Mouse (Mus musculus) kidney, postnatal 4 days (tissue): ENCODE data around the gene Dnaaf2.
"Not testable (repeated sequence)": the region's sequence is repeated elsewhere in the genome, so short reads cannot be mapped to it uniquely, and the experiment has no call there.

Source experiments
- DNase-seq, 2 experiments: peaks; one replicate each; pipeline ENCODE4 v3.0.0; 2021; ENCODE audit warnings: mixed read lengths in 2 of 2

Gene Dnaaf2

DNA sequence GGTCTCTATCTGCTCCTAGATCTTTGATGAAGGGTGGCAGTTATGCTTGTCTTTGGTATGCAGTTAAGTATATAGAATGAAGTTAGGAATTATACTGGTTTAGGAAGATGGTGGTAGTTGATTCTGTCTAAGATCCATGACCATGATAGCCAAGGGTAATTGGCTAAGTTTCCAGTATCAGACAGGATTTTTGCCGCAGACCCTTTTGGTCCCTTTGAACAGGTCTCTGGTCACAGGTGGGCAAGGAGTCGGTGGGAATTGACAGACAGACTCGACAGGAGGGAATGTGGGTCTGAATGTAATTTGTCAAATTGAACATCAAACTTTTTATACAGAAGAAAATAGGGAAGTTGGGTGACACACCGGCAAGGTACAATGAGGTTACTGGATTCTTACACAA, 34.6 kb downstream of the Dnaaf2 start:
- DNase-seq, result not testable (repeated sequence)

DNA sequence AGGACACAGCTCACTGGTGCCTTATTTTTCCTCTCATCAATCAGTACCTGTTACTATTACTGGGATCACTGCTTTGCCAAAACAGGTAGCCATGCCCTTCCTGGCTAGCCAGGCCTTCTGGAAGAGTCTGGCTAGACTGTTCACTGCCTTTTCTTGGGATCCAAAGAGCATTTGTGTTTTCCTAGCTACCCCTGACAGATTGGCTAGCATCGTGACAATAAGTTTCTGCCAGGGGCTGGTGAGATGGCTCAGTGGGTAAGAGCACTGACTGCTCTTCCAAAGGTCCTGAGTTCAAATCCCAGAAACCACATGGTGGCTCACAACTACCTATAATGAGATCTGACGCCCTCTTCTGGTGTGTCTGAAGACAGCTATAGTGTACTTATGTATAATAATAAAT, 37.6 kb downstream of the Dnaaf2 start:
- not testable (repeated sequence) for DNase-seq

GRCm38 (mm10) chr12:69159578-69159940, 38.7 kb downstream of the Dnaaf2 start:
- DNase-seq, result peak; percentile 14 to 44

GRCm38 (mm10) chr12:69158765-69159577, 39.3 kb downstream of the Dnaaf2 start, which contains the start of gene Rps29:
Gene Rps29 (minus strand): TSS chr12:69159186.
- DNase-seq, result peak; percentile 96 to 98

DNA sequence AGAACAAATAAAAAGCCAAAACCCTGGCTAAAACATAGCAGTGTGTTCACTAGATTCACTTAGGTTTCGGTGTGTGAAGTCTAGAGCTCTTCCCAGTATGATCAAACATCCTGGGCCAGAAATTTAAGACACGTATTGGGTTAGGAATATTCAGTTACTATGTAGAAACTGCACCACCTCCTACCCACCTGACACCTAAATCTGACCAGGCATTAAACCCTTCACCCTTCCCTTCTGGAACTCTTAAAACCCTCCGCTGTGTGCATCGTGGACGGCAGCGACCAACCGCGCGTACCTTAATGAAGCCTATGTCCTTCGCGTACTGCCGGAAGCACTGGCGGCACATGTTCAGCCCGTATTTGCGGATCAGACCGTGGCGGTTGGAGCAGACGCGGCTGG, 39.9 kb downstream of the Dnaaf2 start:
- no peak for DNase-seq

GRCm38 (mm10) chr12:69157107-69157506, 41.1 kb downstream of the Dnaaf2 start:
- DNase-seq, result no peak

DNA sequence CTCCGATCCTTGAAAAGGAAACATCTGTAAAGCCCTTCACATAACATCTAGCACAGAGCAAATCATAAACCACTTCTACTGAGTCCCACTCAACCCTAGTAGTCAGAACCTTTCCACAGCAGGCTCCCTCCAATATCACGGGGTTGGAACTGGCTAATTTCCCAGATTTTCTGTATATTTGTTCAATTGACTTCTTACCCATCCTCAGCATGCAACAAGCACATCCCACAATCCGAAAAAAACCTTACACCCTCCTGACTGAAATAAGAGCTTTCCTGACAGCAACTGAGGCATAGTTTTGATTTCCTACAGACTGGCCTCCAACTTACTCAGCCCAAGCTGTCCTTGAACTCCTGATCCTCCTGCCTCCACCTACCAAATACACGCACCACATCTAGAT, 41.8 kb downstream of the Dnaaf2 start:
- no peak for DNase-seq

DNA sequence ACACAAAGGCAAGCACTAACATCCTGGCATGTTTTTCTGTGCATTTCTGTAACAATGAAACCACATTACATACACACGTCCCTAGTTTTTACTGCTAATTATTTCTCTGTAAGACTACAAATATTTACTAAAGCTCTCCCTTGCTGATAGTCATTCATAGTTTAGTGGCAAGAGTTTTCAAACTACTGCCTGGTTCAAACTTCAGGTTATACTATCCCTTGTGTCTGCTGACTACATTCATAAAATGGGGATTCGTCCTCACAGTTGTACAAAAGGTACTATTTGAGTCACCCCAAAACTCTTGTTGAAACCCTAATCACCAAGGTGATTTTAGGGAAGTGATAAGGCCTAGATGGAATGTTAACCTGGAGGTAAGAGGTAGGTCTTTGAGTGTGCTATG, 42.3 kb downstream of the Dnaaf2 start:
- no peak for DNase-seq

- DNase-seq, result no peak
Measured at GRCm38 (mm10) chr12:69150049-69150448, 48.2 kb downstream of the Dnaaf2 start.

DNA sequence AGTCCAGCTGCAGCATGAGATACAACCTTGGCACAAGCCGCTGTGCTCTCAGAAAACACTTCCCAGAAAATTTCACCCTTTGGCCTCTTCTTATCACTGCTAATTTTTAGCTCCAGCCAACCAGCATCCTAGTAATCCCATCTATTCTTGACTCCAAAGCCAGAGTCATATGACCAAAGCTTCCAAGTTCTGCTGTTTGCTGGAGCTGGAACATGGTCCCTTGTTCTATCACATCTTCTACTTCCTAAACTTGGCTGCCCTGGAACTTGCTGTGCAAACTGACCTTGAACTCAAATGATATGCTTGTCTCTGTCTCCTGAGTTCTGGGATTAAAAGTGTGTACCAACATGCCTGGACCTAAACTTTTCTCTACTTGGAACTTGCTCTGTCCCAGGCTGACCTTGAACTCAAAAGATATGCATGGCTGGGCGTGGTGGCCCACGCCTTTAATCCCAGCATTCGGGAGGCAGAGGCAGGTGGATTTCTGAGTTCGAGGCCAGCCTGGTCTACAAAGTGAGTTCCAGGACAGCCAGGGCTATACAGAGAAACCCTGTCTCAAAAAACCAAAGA, 51.0 kb downstream of the Dnaaf2 start:
- no peak for DNase-seq

DNA sequence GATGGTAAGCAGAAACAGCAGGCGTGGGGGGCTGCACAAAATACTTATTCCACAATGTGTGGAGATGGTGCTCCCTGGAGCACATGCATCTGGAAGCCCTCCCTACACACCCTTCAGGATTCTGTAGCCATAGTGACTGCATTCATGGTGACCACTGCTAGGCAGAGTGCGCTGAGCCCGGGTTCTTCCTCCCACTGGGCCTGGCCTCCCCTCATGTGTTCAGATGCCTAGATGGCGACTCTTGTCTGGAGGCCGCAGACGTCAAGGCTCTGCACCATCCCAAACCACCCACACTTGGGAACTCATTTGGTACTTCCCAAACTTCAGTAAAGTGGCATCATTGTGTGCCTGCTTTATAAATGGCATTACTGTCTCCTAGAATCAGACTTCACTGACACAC, 54.8 kb downstream of the Dnaaf2 start:
- DNase-seq, result no peak

GRCm38 (mm10) chr12:69139841-69140240, 58.4 kb downstream of the Dnaaf2 start:
- no peak for DNase-seq

DNA sequence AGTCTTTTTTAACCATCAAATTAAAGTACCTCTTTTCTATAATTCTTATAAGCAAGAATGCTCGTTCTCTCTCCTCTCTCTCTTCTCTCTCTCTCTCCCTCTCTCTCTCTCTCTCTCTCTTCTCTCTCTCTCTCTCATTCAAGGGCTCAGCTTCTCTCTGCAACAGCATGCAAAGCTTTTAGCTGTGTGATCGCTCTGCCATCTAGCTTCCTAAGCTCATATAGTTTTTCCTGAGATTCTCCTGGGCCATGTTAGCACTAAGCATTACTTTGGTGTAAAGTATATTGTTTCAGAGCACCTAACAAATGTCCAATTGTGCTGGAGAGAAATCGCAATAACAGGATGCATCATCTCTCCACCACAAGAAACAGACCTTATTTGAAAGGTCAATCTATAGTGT, 59.0 kb downstream of the Dnaaf2 start:
- DNase-seq, result no peak
